Mouse (Mus musculus) spleen, adult 2 months (tissue): Measurements from ENCODE around the gene Kdm8. TPM values are rescaled to one million over a fixed set of nuclear protein-coding genes. Genes with fewer than 3 reads are reported as not detected.

Source experiments
- DNase-seq, 2 experiments: peaks; one replicate each; pipeline versions ENCODE4 v3.0.0 to v3.0.0-alpha.2; 2012 to 2021; ENCODE audit warnings: low spot score in 2 of 2, low read depth in 1 of 2
- H3K27ac ChIP-seq: fragments of 200-500 bp; 2 replicates; pipeline ENCODE4 v1.5.1; 2012; ENCODE audit warnings: low read length, inconsistent platforms; ENCODE audit not compliant: insufficient read depth
- H3K27me3 ChIP-seq: fragments of 200-500 bp; 2 replicates; pipeline ENCODE4 v1.6.1; 2012; ENCODE audit warnings: mild to moderate bottlenecking, moderate library complexity, low read length, inconsistent platforms; ENCODE audit not compliant: control insufficient read depth, insufficient read depth
- H3K36me3 ChIP-seq: fragments of 200-500 bp; 2 replicates; pipeline ENCODE4 v1.6.1; 2012; ENCODE audit warnings: mild to moderate bottlenecking, low read length, inconsistent platforms; ENCODE audit not compliant: control insufficient read depth, insufficient read depth
- H3K4me1 ChIP-seq: fragments of 200-500 bp; 2 replicates; pipeline ENCODE4 v1.6.1; 2011; ENCODE audit warnings: inconsistent platforms; ENCODE audit not compliant: control insufficient read depth, insufficient read depth, insufficient read length
- H3K4me3 ChIP-seq: fragments of 200-500 bp; 2 replicates; pipeline ENCODE4 v1.5.1; 2011; ENCODE audit warnings: mild to moderate bottlenecking, inconsistent platforms; ENCODE audit not compliant: insufficient read depth, insufficient read length; ENCODE audit errors: extremely low read depth
- CTCF ChIP-seq: fragments of 200-500 bp; IDR thresholded peaks from 2 replicates; pipeline ENCODE4 v1.5.1; 2011; ENCODE audit warnings: mild to moderate bottlenecking, inconsistent platforms; ENCODE audit not compliant: insufficient read depth, insufficient read length, insufficient replicate concordance; ENCODE audit errors: extremely low read depth
- POLR2A ChIP-seq: fragments of 200-500 bp; IDR thresholded peaks from 2 replicates; pipeline ENCODE4 v1.6.1; 2011; ENCODE audit warnings: low read depth, low read length, inconsistent platforms
- WGBS: fragments of 180-500 bp; shearing (Covaris S2); methylation state at CpG from one replicate; pipeline ENCODE4 v1.1.7; 2018; 5-methylcytosine and 5-hydroxymethylcytosine counted together
- polyA plus RNA-seq: library from polyadenylated mRNA; depleted of rRNA; stranded (reverse); fragments of >200 nt; gene quantifications from 2 replicates; pipeline ENCODE4 v1.2.3, GENCODE M21; 2012; rRNA removed

Kdm8 gene
- polyA plus RNA-seq, 1 experiment: 3.8 TPM

GRCm38 (mm10) chr7:125511432-125511831 is 67.0 kb downstream of the Kdm8 start:
- Histone ChIP-seq H3K4me1 (peaks cover 3% of the 10 kb centered on the region; the same call in 1 of the 2 replicates), H3K4me3 (no peak overlapping the region), H3K27me3 (no peaks in the 10 kb centered on the region), H3K36me3 (no peaks in the 10 kb centered on the region), H3K27ac (no peak overlapping the region)
- 64% methylated on average over 5 of the region's 5 CpGs for WGBS
- TF ChIP-seq POLR2A (no peak), CTCF (no peak)
- no peak for DNase-seq

DNA sequence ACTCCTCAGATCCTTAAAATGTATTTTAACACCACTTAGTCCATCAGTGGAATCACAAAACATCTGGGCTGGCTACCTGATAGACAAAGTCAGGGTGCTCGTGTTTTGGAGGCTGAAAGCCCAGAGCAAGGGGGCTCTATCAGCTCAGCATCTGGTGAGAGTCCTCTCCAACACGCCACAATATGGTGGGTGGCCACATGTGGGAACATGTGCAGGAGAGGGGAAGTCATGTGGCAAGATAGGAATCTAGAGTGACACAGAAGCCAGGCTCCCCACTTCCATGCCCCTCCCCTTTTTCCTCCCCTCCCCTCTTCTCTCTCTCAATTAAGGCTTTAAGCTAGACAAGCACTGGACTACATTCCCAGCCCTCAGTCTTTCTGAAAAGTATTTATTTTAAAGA is 67.4 kb downstream of the Kdm8 start:
- no peak for DNase-seq

More for the DNA sequence above, 67.4 kb downstream of the Kdm8 start:
- no peaks in the 10 kb centered on the region for H3K36me3 ChIP-seq
- no peak for TF ChIP-seq POLR2A
- H3K27me3 ChIP-seq: no peaks in the 10 kb centered on the region
- H3K27ac ChIP-seq: no peak overlapping the region
- WGBS: 47% methylated on average over 2 of the region's 2 CpGs
- no peak overlapping the region for H3K4me3 ChIP-seq
- H3K4me1 ChIP-seq: peaks cover 3% of the 10 kb centered on the region; the same call in 1 of the 2 replicates

Other genes starting within 250 kb of the Kdm8 start
- gene Nsmce1, start 46.9 kb downstream of the Kdm8 start, polyA plus RNA-seq: 38.4 and 42.4 TPM in 2 replicates
- 83.4 and 91.5 TPM in 2 replicates for gene Il4ra, start 107.4 kb downstream of the Kdm8 start, polyA plus RNA-seq
- gene Il21r, start 158.8 kb downstream of the Kdm8 start, polyA plus RNA-seq: 138 and 180 TPM in 2 replicates